Mouse (Mus musculus) adrenal gland, postnatal 36 days (tissue): Measurements from ENCODE around the gene Gcnt2. TPM values are rescaled to one million over a fixed set of nuclear protein-coding genes. Genes with fewer than 3 reads are reported as not detected.
A peak's percentile ranks its signal among the peaks of the same experiment; 100 is the strongest.

ENCODE experiments used
- DNase-seq, 2 experiments: peaks; one replicate each; pipeline ENCODE4 v3.0.0; 2021; ENCODE audit warnings: mixed read lengths in 1 of 2
- long read RNA-seq, 2 experiments: library from polyadenylated mRNA; stranded (forward); transcript quantifications; one replicate each; pipeline ENCODE4 v2.0.0; 2021; ENCODE audit warnings: borderline sequencing depth in 2 of 2
- total RNA-seq, 2 experiments: library from RNA; stranded (reverse); gene quantifications; 2 replicates each; pipeline ENCODE4 v1.2.3; 2021

Gene Gcnt2
- 1 to 10 TPM; 6.0 to 9.1 TPM for total RNA-seq
- long read RNA-seq, experiment 1, result 0 reads
- long read RNA-seq, experiment 2, partial matches to known transcripts, result 0 of 2 reads
- long read RNA-seq, experiment 2, other reads (novel, unspliced or antisense), result 1 of 2 reads

DNA sequence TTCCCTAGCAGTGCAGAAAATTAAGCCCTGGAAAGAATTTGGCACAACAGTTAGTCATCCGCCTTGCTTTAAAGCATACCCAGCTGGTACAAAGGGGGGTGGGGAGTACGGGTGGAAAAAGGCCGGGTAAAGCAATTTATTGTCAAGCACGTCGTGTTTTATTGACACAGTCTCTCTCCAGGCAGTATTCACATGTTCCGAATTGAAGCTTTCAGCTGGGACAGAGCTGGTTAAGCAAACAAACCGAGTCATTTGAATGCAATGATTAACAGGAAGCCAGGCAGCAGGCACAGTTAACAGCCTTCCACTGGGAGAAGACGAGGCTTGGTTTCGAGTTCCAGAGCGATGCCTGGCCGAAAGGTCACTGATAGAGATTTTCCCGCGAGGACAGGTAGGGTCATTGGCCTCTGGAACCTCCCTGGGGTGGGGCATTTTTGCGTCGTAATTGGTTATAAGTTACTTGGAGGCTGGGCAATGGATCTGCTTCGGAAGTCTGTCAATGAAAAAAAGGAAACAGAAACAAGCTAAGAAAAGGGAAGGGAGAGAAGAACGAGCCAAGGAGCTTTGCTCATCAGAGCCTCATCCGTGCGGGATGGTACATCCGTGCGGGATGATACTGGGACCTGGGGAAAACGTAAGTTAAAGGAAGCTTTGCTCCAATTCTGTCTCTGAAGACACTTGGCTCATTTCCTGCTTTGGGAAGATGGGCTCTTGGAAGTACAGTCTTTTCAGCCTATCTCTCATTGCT lies at the start of gene Gcnt2:
Gene Gcnt2, plus strand, starts transcription at position 103 of the 748 bp plus-strand sequence.
- peak in 1 of 2 experiments; percentile 30 for DNase-seq

DNA sequence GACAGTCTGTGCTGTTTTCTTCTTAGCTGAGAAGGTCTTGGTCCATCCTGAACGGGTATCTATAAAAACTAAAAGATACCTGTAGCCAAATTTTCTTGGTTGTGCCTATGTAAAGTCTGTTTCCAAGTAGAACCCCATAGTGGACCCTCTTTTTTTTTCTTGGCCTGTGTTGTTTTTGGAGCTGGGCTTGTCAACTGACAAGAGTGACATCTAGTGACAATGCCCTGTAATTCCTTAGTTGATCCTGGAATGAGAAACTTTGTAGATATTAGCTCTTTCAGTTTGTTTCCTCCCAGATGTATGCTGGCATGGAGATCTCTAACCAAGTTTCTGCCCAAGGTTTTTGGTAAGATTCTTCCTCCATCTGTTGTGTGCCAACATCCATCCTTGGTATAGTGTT lies 38.9 kb upstream of the Gcnt2 start:
- no peak for DNase-seq

DNA sequence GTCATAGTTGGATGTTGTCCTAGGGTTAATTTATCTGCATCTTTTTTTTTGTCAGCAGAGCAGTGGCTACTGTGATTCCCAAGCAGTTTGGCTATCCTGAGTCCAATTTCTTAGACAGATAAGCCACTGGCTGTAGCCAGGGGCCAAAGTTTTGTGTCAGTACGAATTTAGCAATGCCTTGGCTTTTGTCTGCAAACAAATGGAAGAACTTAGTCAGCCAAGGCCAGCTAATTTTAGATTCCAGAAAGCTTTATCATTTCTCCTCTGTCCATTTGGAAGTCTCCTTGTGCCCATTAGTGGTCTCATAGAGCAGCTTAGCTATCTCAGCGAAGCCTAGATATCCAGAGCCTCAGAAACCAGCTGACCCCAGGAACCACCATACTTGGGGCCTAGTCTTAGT lies 37.6 kb upstream of the Gcnt2 start:
- peak; percentile 27 to 65 for DNase-seq

DNA sequence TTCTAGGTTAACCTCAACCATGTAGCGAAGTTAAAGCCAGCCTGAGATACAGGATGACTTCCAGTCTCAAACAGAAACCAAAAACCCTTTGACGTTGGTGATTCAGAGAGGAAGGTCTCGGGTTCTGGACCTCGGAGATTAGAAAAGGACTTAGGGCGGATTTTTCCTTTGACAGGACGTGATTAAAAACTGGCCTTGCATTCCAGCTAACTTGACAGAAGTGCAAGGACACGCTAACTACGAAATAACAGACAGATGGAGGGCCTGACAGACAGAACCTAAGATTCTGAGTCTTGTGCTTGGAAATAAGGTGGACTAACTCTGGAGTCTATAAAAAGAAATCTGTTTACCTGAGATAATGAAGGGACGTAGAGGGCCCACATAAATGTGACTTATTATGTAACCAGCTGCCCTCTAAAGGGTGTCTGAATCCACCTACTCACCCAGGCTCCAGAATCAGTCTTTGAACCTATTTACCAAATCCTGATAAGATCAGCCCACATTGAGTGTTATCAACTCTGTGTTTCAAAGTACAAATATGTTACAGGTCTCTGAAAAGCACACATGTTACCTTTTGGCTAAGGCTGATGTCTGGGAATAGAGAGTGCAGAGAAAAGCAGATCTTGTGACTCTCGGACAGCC lies 18.3 kb upstream of the Gcnt2 start:
- peak in 1 of 2 experiments; percentile 35 for DNase-seq

- DNase-seq, result peak; percentile 36 to 52
Measured at GRCm38 (mm10) chr13:40842141-40842540, 17.4 kb upstream of the Gcnt2 start.

- DNase-seq, result peak; percentile 71 to 83
Measured at GRCm38 (mm10) chr13:40843418-40844067, 16.0 kb upstream of the Gcnt2 start.

DNA sequence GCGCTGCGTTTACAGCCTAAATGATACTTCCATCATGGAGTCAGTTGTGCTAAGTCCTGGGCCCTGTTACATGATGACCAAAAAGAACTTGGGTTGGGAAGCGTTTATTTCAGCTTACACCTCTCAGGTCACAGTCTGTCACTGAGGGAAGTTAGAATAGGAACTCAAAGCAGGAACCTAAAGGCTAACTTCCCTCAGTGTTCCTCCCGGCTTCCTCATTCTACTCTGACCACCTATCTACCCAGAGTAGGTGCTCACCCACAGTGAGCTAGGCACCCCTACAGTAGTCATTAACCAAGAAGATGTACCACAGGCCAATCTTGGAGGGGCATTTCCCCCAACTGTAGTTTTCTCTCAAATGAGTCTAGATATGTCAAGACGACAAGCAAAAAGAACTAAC lies 15.4 kb upstream of the Gcnt2 start:
- DNase-seq, result no peak

- DNase-seq, result no peak
Measured at GRCm38 (mm10) chr13:40845951-40846350, 13.6 kb upstream of the Gcnt2 start.

- DNase-seq, result no peak
Measured at GRCm38 (mm10) chr13:40846375-40846774, 13.2 kb upstream of the Gcnt2 start.

GRCm38 (mm10) chr13:40847898-40848297 lies 11.7 kb upstream of the Gcnt2 start:
- peak in 1 of 2 experiments; percentile 22 for DNase-seq

GRCm38 (mm10) chr13:40850686-40851085 lies 8.9 kb upstream of the Gcnt2 start:
- DNase-seq, result no peak

- no peak for DNase-seq
Measured at GRCm38 (mm10) chr13:40851281-40851680, 8.3 kb upstream of the Gcnt2 start.

- DNase-seq, result no peak
Measured at GRCm38 (mm10) chr13:40851961-40852360, 7.6 kb upstream of the Gcnt2 start.

- no peak for DNase-seq
Measured at GRCm38 (mm10) chr13:40852791-40853190, 6.8 kb upstream of the Gcnt2 start.

DNA sequence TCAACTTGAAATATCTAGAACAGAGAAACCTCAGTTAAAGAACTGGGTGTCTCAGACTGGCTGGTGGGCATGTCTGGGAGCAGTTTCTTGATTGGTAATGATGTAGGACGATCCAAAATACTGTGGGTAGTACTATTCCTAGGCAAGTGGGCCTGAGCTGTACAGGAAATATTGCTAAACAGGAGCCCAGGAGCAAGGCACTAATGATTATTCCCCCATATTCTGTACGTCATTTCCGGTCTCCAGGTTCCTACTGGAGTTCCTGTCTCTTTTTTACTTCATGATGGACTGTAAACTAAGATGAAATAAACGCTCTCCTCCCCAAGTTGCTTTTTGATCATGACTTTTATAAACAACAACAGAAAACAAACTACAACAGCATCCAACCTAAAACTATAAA lies 5.7 kb upstream of the Gcnt2 start:
- DNase-seq, result no peak

DNA sequence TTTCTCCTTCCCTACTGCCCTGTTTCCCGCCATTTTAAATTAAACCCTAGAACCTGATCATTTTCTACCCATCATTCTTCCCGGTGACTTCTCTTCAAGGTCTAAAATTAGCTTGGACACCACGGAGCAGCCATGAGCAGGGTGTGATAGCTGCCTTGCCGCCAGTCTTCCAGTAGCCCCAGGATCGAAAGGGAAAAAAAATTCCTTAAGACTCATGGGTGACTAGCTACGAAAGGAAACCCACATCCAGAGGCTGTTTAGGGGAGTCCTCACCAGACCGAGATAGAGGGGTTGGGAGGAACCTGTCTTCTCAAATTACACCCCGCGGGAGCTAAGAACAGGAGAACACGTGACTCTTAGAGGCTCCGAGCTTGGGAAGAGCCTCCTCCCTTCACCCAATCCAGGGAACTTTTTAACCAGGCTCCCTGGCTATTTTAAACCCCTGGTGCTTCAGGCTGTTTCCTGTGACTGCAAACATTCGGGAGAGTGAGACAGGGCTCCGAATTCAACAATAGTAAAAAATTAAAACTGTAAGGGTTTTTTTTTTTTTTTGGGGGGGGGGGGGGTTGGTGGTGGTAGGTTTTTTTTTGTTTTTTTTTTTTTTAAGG lies 5.0 kb upstream of the Gcnt2 start:
- peak; percentile 26 to 47 for DNase-seq

DNA sequence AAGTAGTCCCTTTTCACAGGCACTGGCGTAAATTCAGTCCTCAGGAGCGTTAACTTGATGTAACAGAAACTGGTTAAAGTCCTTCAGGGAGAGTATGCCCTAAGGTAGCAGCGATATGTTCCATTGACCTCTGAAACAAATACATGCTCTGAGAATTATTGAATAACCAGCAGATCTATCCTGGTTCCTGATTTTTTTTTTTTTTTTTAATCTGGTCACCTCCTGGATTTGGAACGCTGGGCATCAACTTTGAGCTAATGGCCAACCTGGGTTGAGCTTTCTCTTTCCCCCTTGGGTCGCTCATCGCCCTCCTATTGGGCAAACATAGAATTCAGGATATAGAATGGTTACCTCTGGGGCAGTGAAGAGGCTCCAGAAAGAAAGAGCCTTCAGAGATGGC lies 4.3 kb upstream of the Gcnt2 start:
- no peak for DNase-seq

DNA sequence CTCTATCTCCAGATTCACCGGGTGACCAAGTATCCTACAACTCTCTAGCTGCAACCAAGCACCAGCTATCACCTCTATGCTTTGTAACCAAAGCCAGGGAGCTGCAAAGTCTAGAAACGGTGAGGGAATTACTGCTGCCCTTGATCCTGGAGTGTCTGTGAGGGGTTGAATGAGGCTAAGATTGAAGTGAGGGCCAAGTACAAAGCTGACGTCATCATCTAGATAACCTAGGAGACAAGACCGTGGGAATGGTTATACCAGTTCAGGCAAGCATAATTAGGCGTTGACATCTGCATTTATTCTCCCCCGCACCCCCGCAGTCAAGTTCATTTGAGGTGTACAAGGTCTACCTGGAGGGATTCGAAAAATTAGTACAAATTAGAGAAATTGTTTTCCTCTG lies 2.8 kb upstream of the Gcnt2 start:
- no peak for DNase-seq

GRCm38 (mm10) chr13:40857281-40857818 lies 2.2 kb upstream of the Gcnt2 start:
- no peak for DNase-seq

GRCm38 (mm10) chr13:40859225-40859624 lies 329 bp upstream of the Gcnt2 start:
- no peak for DNase-seq

DNA sequence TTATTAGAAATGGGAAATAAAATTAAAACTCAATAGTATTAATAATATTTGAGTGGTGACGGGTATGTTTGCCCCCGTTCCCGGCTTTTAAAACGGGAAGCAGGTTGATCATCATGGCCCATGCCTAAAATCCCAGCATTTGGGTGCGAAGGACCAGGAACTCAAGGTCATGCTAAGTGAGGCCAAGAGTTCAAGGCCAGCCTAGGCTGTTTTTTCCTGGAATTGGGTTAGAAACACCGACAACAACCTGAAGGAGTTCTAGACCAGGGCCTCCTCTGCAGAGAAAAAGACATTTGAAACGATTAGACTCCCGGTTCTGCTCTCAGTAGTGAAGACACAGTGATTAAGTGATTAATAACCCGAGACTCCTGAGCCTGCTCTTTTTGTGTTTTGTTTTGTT lies 3.5 kb downstream of the Gcnt2 start:
- DNase-seq, result no peak

DNA sequence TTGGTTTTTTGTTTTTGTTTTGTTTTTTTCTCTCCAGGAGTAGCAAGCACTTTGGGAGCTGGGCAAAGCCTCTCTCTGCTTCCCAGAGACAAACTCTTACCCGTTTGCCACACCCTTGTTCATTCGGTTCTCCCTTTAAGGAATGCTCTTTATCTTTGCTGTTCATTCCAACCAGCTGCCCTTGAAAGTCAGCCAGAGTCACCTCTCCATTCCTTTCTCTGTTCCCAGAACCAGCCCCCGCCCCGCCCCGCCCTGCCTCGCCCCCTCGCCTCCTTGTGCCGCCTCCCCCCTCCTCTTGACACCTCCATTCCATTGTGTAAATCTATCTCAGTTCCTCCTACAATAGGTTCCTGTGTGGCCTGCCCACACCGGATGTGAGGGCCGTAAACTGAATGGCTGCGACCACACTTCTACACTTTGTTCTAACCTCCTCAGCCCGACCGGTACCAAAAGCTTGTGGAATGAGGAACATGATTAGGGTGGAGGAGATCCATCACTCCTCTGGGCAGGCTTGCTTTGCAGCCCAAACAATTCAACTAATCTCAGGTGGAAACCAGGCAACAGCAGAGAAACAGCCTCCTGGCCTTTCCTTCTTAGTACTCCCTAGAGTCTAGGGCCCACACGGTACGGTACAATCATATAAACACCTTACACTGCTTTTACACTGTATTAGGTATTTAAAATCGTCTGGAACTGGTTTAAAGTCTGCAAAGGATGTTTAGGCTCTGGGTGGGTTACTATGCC lies 9.5 kb downstream of the Gcnt2 start:
- no peak for DNase-seq
